Mouse (Mus musculus): Measurements from ENCODE around the gene Gm10031. TPM values are rescaled to one million over a fixed set of nuclear protein-coding genes. Genes with fewer than 3 reads are reported as not detected.

The Gm10031 gene
- polyA plus RNA-seq (2017; shearing (Covaris generic)), result under 1 TPM; 0.48 to 0.58 TPM

DNA sequence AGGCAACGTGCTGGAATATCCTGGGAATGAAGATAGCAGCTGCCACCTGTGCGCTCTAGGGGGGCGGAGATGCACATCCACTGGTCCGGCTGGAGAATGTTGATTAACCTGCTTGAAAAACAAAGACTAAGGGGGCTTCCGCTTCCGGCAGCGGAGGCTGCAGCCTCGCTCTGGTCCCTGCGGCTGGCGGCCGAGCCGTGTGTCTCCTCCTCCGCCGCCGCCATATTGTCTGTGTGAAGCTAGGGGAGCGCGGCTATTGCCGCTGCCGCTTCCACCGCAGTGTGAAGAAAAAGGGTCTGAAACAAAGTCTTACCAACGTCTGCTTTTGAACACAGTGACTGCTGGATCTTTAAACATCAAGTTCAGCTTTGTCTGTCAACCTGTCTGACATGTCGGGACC lies at the start of gene Gm10031:
Gene Gm10031 (plus strand): TSS at position 171 of the 400 bp plus-strand sequence.

DNA sequence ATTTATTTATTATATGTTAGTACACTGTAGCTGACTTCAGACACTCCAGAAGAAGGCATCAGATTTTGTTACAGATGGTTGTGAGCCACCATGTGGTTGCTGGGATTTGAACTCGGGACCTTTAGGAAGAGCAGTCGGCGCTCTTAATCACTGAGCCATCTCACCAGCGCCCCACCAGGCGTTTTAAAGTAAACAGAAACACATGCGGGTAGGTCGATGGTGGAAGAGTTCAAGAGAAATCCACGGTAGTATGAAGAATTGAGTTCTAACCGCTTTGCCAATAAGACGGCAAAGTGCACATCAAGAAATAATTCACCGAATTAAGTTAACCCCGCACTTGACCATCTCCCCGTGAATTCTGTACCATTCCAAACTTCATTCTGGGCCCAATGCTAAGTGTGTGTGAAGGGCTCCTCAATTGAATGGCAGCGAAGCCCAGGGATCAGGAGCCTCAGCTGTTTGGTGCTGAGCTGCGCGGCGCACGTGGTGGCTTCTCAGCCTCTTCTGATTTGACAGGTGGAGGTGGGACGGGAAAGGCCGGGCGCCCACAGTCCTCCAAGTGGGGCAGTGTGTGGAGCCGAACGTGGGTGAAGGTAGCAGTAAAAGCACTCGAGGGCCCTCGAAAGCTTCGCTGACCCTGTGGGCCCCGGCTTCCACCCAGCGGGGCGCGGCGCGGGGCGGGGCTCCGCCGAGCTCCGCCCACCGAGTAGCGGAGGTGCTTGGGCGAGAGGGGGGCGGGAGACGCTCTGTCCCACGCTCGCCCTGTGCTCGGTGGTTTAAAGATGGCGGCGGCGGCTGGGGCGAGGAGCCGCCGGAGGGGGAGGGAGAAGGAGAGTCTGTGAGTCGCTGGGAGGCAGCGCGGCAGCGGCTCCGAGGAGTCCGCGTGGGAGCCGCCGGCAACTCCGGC lies 34.5 kb downstream of the Gm10031 start, which contains the start of gene Abl2:
Gene Abl2 (plus strand): TSS at position 763 of the 907 bp plus-strand sequence.

Other genes starting within 250 kb of the Gm10031 start
- gene Tdrd5, start 220.3 kb upstream of the Gm10031 start, polyA plus RNA-seq (2017; shearing (Covaris generic)), result 1 to 10 TPM in 1 of 2 experiments, under 1 TPM in 1; 0.18 to 3.0 TPM
- gene Nphs2, start 213.3 kb upstream of the Gm10031 start, polyA plus RNA-seq (2017; shearing (Covaris generic)), result not detected
- gene Gm2000, start 158.0 kb upstream of the Gm10031 start, polyA plus RNA-seq (2017; shearing (Covaris generic)), result 1,000 to 10,000 TPM; 1,151 to 1,306 TPM
- 1 to 10 TPM in 1 of 2 experiments, under 1 TPM in 1; 0.49 to 2.5 TPM for gene Axdnd1, start 102.9 kb upstream of the Gm10031 start, polyA plus RNA-seq (2017; shearing (Covaris generic))
- 10 to 100 TPM; 30.9 to 43.2 TPM for gene Soat1, start 49.7 kb upstream of the Gm10031 start, polyA plus RNA-seq (2017; shearing (Covaris generic))
- gene Abl2, start 34.8 kb downstream of the Gm10031 start, polyA plus RNA-seq (2017; shearing (Covaris generic)), result 1 to 10 TPM; 2.6 to 4.8 TPM
- gene Tor3a, start 150.3 kb downstream of the Gm10031 start, polyA plus RNA-seq (2017; shearing (Covaris generic)), result 10 to 100 TPM; 45.1 to 46.9 TPM
- gene Fam20b, start 195.1 kb downstream of the Gm10031 start, polyA plus RNA-seq (2017; shearing (Covaris generic)), result 10 to 100 TPM; 25.4 to 28.4 TPM